Mouse (Mus musculus) kidney, postnatal 0 days (tissue): ENCODE measurements at regions not wholly inside any gene's neighbourhood (a gene's known extent, or its start where the extent isn't known, plus 50 kb on each side); places are given as distances from the start of the nearest gene placed in this dataset.

Source experiments
- ATAC-seq: fragments of 200-750 bp; cut with Nextera tagmentation; replicated peaks from 2 replicates; pipeline ENCODE4 v1.8.0; 2017; ENCODE audit warnings: low read depth, moderate number of reproducible peaks, moderate TSS enrichment, moderate library complexity; ENCODE audit not compliant: low FRiP score
- DNase-seq: peaks from one replicate; pipeline ENCODE4 v3.0.0-alpha.2; 2016; ENCODE audit warnings: low spot score
- H3K27ac ChIP-seq: fragments of 300-500 bp; sonication (generic); 2 replicates; pipeline ENCODE4 v1.5.1; 2014; ENCODE audit warnings: mild to moderate bottlenecking
- H3K27me3 ChIP-seq: fragments of 300-500 bp; sonication (generic); 2 replicates; pipeline ENCODE4 v1.6.1; 2014; ENCODE audit warnings: low read length, mixed read lengths; ENCODE audit not compliant: insufficient read depth
- H3K36me3 ChIP-seq: fragments of 300-500 bp; sonication (generic); 2 replicates; pipeline ENCODE4 v1.6.1; 2014; ENCODE audit warnings: low read length, mixed read lengths; ENCODE audit not compliant: insufficient read depth
- H3K4me1 ChIP-seq: fragments of 300-500 bp; sonication (generic); replicated peaks from 2 replicates; pipeline ENCODE4 v1.6.1; 2014; ENCODE audit warnings: antibody characterized with exemption, low read length, mixed read lengths; ENCODE audit not compliant: insufficient read depth
- H3K4me2 ChIP-seq: fragments of 300-500 bp; sonication (generic); 2 replicates; pipeline ENCODE4 v1.6.1; 2014; ENCODE audit warnings: mild to moderate bottlenecking, low read length, moderate library complexity, mixed read lengths
- H3K4me3 ChIP-seq: fragments of 300-500 bp; sonication (generic); replicated peaks from 2 replicates; pipeline ENCODE4 v1.5.1; 2014; ENCODE audit warnings: low read depth, low read length
- H3K9ac ChIP-seq: fragments of 300-500 bp; sonication (generic); 2 replicates; pipeline ENCODE4 v1.6.1; 2014; ENCODE audit warnings: low read depth, low read length
- H3K9me3 ChIP-seq: fragments of 300-500 bp; sonication (generic); replicated peaks from 2 replicates; pipeline ENCODE4 v1.6.1; 2016; ENCODE audit warnings: low read length, inconsistent platforms, mixed read lengths
- CTCF ChIP-seq: IDR thresholded peaks from 2 replicates; pipeline ENCODE4 v1.5.1; 2016; ENCODE audit warnings: antibody characterized with exemption, low read depth, mild to moderate bottlenecking, moderate library complexity
- WGBS: fragments of 180-500 bp; shearing (Covaris S2); extraction: QIAGEN DNeasy Blood & Tissue Kit; methylation state at CpG from one replicate; pipeline ENCODE4 v1.1.7; 2014; 5-methylcytosine and 5-hydroxymethylcytosine counted together

DNA sequence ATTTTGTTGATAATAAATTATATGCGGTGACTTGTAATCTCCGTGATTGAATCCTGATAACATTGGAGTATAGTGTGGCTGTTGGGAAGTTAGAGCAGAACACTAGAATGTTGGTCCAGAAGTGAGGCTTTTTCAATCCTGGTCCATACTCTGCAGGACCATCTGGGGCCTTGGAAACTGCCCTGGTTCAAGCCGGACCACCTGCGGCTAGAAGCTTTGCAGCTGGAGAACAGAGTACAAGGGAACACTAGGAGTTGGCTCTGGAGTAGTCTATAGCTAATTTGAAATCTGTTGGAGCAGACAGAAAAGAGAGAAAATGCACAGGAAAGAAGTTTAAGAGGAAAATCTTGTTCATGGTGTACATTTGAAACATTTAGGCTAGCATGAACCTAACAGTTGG is 79.0 kb downstream of the Casp12 start:
- no peak overlapping the region for H3K4me2 ChIP-seq
- no peak overlapping the region for H3K9ac ChIP-seq
- no peak overlapping the region for H3K27ac ChIP-seq
- 89% methylated on average over 4 of the region's 4 CpGs for WGBS
- no peak for TF ChIP-seq CTCF
- DNase-seq (no peak), ATAC-seq (no peak)
- no peaks in the 10 kb centered on the region for H3K27me3 ChIP-seq
- H3K9me3 ChIP-seq, result no peaks in the 10 kb centered on the region
- no peaks in the 10 kb centered on the region for H3K4me1 ChIP-seq
- no peak overlapping the region for H3K4me3 ChIP-seq
- no peaks in the 10 kb centered on the region for H3K36me3 ChIP-seq

DNA sequence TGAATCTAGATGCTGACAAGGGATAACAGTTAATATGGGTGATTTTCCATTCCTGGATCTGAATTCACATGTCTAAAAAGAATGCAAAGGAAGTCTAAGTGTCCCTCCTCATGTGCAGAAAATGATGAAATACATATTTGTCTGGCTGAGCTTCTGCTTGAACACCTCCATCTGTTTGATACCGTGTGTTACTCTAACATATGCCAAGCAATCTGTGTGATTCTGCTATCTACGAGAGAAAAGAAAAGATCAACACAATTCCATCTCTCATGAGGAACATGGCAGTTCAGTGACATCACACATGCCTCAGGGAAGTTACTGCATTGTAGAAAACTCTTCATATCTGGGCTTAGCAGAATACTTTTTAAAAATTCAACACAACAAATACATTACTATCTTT is 103.0 kb downstream of the Casp12 start:
- Histone ChIP-seq H3K4me3 (no peak overlapping the region), H3K9ac (no peak overlapping the region), H3K27ac (no peak overlapping the region), H3K36me3 (no peaks in the 10 kb centered on the region), H3K4me1 (no peaks in the 10 kb centered on the region), H3K9me3 (no peaks in the 10 kb centered on the region), H3K27me3 (no peaks in the 10 kb centered on the region), H3K4me2 (no peak overlapping the region)
- DNase-seq, result no peak
- 74% methylated on average over 2 of the region's 2 CpGs for WGBS
- ATAC-seq, result no peak
- no peak for TF ChIP-seq CTCF

DNA sequence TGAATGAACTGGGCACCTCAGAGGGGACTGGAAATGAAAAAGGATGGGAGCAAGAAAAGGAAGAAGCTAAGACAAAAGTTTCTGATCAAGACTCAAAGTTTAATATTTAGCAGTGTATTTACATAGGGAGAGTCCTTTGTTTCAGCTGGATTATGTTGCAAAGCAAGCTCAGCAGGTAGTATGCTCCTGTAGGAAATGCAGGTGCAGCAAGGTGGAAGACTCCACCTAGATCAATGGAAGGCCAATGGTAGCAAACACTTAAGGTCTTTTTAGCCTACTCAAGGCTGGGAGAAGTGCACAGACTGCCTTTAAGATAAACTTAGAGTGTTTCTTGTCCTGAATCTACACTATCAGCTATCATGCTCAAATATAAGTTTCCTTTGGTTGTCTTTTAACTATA is 111.4 kb downstream of the Casp12 start:
- Histone ChIP-seq H3K4me1 (no peaks in the 10 kb centered on the region), H3K9ac (no peak overlapping the region), H3K36me3 (no peaks in the 10 kb centered on the region), H3K4me3 (no peak overlapping the region), H3K9me3 (no peaks in the 10 kb centered on the region), H3K27me3 (no peaks in the 10 kb centered on the region), H3K27ac (no peak overlapping the region), H3K4me2 (no peak overlapping the region)
- ATAC-seq, result no peak
- TF ChIP-seq CTCF, result no peak
- DNase-seq, result no peak

DNA sequence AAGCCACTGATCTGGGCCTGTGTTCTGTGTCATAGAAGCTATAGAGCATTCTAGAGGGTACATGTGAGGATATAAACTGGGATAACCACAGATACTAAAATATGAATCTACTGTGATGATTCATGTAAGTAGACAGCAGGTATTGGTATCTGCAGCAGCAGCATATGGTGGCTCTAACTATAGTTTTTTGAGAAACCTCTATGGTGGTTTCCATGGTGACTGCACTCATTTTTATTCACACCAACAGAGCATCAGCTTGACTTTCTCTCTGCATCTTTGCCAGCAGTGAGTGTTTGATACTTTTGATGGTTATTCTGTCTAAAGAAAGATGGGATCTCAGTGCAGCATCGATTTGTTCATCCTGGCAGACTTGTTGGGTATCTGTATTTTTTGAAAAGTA is 126.8 kb downstream of the Casp12 start:
- no peak for TF ChIP-seq CTCF
- DNase-seq, result no peak
- Histone ChIP-seq H3K4me1 (no peaks in the 10 kb centered on the region), H3K27me3 (no peaks in the 10 kb centered on the region), H3K4me3 (no peak overlapping the region), H3K9me3 (no peaks in the 10 kb centered on the region), H3K9ac (no peak overlapping the region), H3K27ac (no peak overlapping the region), H3K4me2 (no peak overlapping the region), H3K36me3 (no peaks in the 10 kb centered on the region)
- ATAC-seq, result no peak
- 75% methylated on average over 1 of the region's 1 CpGs for WGBS

DNA sequence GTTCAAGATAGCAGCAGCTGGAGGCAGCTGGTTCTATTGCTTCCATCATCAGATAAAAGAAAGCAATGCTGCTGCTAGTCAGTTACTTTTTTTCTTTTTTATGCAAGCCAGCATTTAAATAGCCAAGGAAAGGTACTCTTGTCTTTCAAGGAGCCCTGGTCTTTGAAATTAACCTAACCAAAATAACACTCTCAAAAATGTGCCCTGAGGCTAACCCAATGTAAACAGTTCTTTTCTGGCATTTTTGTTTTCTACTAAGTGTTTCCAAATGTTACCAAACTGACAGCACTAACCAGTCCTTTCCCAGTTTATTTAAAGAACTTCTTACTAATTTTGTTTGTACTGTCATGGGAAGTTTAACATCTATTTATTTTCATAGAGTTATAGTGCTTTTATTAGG is 129.0 kb downstream of the Casp12 start:
- Histone ChIP-seq H3K4me3 (no peak overlapping the region), H3K4me1 (no peaks in the 10 kb centered on the region), H3K27me3 (no peaks in the 10 kb centered on the region), H3K36me3 (no peaks in the 10 kb centered on the region), H3K9me3 (no peaks in the 10 kb centered on the region), H3K4me2 (no peak overlapping the region), H3K27ac (no peak overlapping the region), H3K9ac (no peak overlapping the region)
- TF ChIP-seq CTCF, result no peak
- no peak for ATAC-seq
- peak; percentile 28 for DNase-seq

DNA sequence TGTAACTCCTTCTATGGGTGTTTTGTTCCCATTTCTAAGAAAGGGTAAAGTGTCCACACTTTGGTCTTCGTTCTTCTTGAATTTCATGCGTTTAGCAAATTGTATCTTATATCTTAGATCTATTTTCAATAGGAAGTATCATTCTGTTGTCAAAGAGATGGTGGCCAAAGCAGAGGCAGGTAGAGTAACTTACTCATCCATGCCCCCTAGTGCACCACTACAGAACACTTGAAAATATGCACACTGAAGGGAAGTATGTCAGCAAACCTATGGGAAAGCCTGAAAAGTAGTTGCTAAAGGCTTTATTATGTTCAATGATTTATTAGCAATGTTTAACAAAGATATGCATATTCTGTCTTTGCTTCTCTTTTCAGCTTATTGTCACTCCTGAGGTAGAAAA is 140.0 kb downstream of the Casp12 start:
- no peak overlapping the region for H3K4me2 ChIP-seq
- 90% methylated on average over 2 of the region's 2 CpGs for WGBS
- DNase-seq (no peak), ATAC-seq (no peak)
- H3K27me3 ChIP-seq, result no peaks in the 10 kb centered on the region
- H3K4me1 ChIP-seq, result no peaks in the 10 kb centered on the region
- no peak for TF ChIP-seq CTCF
- H3K4me3 ChIP-seq, result no peak overlapping the region
- H3K36me3 ChIP-seq, result no peaks in the 10 kb centered on the region
- no peak overlapping the region for H3K9ac ChIP-seq
- no peaks in the 10 kb centered on the region for H3K9me3 ChIP-seq
- no peak overlapping the region for H3K27ac ChIP-seq

DNA sequence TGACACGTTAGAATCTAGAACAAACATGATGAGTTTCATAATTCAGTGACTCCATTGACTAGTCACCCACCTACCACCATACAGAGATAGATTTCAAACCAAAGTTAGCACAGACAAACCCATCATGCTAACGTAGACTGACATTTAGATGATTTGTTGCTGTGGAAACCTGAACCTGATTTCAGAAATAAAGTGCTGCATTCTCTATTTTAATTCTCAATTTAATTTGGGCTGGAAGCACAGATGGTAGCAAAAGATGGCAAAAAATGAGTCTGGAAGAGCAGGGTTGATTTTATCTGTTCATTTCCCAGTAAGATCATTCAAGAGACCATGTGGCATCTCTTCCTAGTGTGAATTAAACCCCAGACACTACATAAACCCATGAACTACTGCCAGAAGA is 151.6 kb downstream of the Casp12 start:
- Histone ChIP-seq H3K9me3 (no peaks in the 10 kb centered on the region), H3K4me1 (no peaks in the 10 kb centered on the region), H3K4me2 (no peak overlapping the region), H3K27me3 (no peaks in the 10 kb centered on the region), H3K9ac (no peak overlapping the region), H3K4me3 (no peak overlapping the region), H3K36me3 (no peaks in the 10 kb centered on the region), H3K27ac (no peak overlapping the region)
- DNase-seq, result no peak
- no peak for ATAC-seq
- WGBS, result 81% methylated on average over 2 of the region's 2 CpGs
- no peak for TF ChIP-seq CTCF
